Mouse (Mus musculus) limb, embryonic 12.5 days (tissue): ENCODE results near the gene Vps45. TPM values are rescaled to one million over a fixed set of nuclear protein-coding genes. Genes with fewer than 3 reads are reported as not detected.

Experiments
- ATAC-seq: fragments of 200-750 bp; cut with Nextera tagmentation; 2 replicates; pipeline ENCODE4 v1.8.0; 2017; ENCODE audit warnings: low read depth, moderate TSS enrichment; ENCODE audit not compliant: insufficient number of reproducible peaks, insufficient read depth, low FRiP score, low TSS enrichment
- H3K27ac ChIP-seq: fragments of 300-500 bp; sonication (generic); 2 replicates; pipeline ENCODE4 v1.5.1; 2016; ENCODE audit warnings: mild to moderate bottlenecking, moderate library complexity
- H3K27me3 ChIP-seq: fragments of 300-500 bp; sonication (generic); 2 replicates; pipeline ENCODE4 v1.6.1; 2016; ENCODE audit warnings: mild to moderate bottlenecking, moderate library complexity
- H3K36me3 ChIP-seq: fragments of 300-500 bp; sonication (generic); 2 replicates; pipeline ENCODE4 v1.6.1; 2016; ENCODE audit warnings: mild to moderate bottlenecking, moderate library complexity
- H3K4me1 ChIP-seq: fragments of 300-500 bp; sonication (generic); replicated peaks from 2 replicates; pipeline ENCODE4 v1.6.1; 2016
- H3K4me2 ChIP-seq: fragments of 300-500 bp; sonication (generic); 2 replicates; pipeline ENCODE4 v1.6.1; 2016; ENCODE audit warnings: mild to moderate bottlenecking, moderate library complexity
- H3K4me3 ChIP-seq: fragments of 300-500 bp; sonication (generic); replicated peaks from 2 replicates; pipeline ENCODE4 v1.5.1; 2016; ENCODE audit warnings: mild to moderate bottlenecking
- H3K9ac ChIP-seq: fragments of 300-500 bp; sonication (generic); replicated peaks from 2 replicates; pipeline ENCODE4 v1.6.1; 2016; ENCODE audit warnings: mild to moderate bottlenecking, moderate library complexity
- H3K9me3 ChIP-seq: fragments of 300-500 bp; sonication (generic); 2 replicates; pipeline ENCODE4 v1.6.1; 2016; ENCODE audit warnings: mild to moderate bottlenecking, moderate library complexity
- WGBS: fragments of 180-500 bp; shearing (Covaris S2); methylation state at CpG from one replicate; pipeline ENCODE4 v1.1.7; 2016; 5-methylcytosine and 5-hydroxymethylcytosine counted together
- polyA plus RNA-seq: library from polyadenylated mRNA; unstranded; fragments of >200 nt; fragmentation: Nextera tagmentation; extraction: Ambion mirVana; gene quantifications from 2 replicates; pipeline ENCODE4 v1.2.1, GENCODE M21; 2016

The Vps45 gene
- polyA plus RNA-seq, 1 experiment from 2014 or later: 36.5 TPM

DNA sequence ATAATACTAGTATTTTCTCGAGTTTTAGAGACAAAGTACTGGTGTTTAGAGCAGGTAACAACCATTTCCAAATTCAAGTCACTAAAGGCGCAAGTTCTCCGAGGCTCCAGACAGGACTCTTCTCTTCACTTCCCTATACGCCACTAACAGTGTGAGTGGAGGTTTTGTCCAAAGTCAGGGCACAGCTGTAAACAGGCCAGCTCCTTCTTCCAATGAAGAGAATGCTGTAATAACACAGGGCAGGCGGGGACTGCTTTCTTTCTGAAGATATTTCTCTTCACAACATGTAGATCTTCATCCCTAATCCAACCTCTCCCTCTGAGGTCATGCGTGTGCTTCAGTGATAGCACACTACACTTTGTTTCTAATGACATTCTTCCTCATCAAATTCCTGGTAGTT lies 21.5 kb downstream of the Vps45 start:
- ATAC-seq: no peak
- Histone ChIP-seq H3K4me2 (no peak overlapping the region), H3K9me3 (no peaks in the 10 kb centered on the region), H3K4me3 (no peak overlapping the region), H3K27ac (no peak overlapping the region), H3K36me3 (peaks cover 10% of the 10 kb centered on the region; the same call in 1 of the 2 replicates), H3K4me1 (no peaks in the 10 kb centered on the region), H3K27me3 (no peaks in the 10 kb centered on the region), H3K9ac (no peak overlapping the region)
- 90% methylated on average over 6 of the region's 6 CpGs for WGBS

DNA sequence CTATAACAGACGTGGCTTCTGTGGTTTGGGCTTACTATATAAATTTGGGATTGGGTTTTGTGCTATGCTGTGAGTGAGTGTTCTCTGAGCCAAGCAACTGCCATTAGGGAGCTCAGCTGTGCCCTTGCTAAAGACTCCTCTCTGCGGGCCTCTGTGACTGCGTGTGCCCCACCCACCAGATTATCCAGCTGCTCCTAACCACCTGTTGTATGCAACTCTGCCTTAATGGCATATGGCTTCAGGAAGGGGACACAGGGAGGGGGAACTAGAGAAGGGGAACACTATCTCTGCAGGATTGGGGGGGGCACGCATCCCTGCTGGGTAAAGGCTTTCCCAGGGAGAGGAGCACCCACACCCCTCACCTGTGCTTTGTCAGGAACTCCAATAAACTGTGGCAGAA lies 25.2 kb downstream of the Vps45 start:
- Histone ChIP-seq H3K27me3 (no peaks in the 10 kb centered on the region), H3K27ac (no peak overlapping the region), H3K4me2 (no peak overlapping the region), H3K4me3 (no peak overlapping the region), H3K9me3 (no peaks in the 10 kb centered on the region), H3K9ac (no peak overlapping the region), H3K36me3 (peaks cover 11% of the 10 kb centered on the region; the same call in 1 of the 2 replicates), H3K4me1 (no peaks in the 10 kb centered on the region)
- ATAC-seq: no peak
- 73% methylated on average over 4 of the region's 4 CpGs for WGBS

DNA sequence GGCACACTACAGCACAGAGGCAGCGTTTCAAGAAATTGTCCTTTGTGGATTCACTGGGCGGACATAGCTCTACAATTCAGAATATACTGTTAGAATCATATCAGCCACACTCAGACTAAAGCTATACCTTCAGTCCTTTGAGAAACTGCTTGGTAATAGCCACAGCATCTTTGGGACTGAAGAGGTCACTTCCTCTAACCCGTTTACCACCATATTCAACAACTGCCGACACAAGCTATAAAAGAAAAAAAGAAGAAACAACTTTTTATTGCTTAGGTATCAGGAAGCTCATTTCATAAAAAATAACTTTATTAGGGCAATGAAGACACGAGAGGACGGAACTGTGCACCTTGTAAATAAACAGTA lies 25.6 kb downstream of the Vps45 start:
- Histone ChIP-seq H3K4me2 (no peak overlapping the region), H3K9ac (no peak overlapping the region), H3K27ac (no peak overlapping the region; the same call in 1 of the 2 replicates)

DNA sequence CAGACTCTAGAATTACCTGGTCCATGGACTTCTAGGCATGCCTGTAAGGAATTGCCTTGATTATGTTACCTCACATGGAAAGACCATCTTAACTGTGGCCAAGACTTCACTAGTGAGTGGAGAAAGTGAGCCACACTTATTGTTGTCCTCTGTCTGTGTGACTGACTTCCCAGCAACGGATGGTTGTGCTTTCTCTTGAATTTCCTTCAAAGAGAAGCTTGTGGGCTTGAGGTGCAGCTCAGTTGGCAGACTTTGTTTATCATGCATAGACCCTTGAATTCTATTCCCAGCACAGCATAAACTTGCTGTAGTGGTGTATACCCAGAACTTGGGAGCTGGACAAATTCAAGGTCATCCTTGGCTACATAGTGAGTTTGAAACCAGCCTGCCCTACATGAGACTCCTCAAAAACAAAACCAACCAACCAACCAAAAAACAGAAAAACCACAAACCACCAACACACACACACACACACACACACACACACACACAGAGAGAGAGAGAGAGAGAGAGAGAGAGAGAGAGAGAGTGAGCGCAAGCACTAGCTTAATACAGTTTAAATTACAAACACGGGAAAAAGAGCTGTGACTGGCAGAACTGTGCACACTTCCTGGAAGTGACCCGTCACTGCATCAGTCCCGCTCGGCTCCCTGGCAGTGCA lies 26.1 kb downstream of the Vps45 start:
- Histone ChIP-seq H3K4me1 (no peaks in the 10 kb centered on the region), H3K27ac (no peak overlapping the region; the same call in 1 of the 2 replicates), H3K36me3 (peaks cover 11% of the 10 kb centered on the region; the same call in 1 of the 2 replicates), H3K27me3 (no peaks in the 10 kb centered on the region), H3K4me2 (no peak overlapping the region), H3K9ac (no peak overlapping the region), H3K9me3 (no peaks in the 10 kb centered on the region), H3K4me3 (no peak overlapping the region)
- ATAC-seq: no peak
- 82% methylated on average over 6 of the region's 6 CpGs for WGBS

More for the DNA sequence above, 25.6 kb downstream of the Vps45 start:
- Histone ChIP-seq H3K4me3 (no peak overlapping the region), H3K36me3 (peaks cover 11% of the 10 kb centered on the region; the same call in 1 of the 2 replicates), H3K9me3 (no peaks in the 10 kb centered on the region), H3K27me3 (no peaks in the 10 kb centered on the region), H3K4me1 (no peaks in the 10 kb centered on the region)
- 80% methylated on average over 6 of the region's 6 CpGs for WGBS
- no peak for ATAC-seq

DNA sequence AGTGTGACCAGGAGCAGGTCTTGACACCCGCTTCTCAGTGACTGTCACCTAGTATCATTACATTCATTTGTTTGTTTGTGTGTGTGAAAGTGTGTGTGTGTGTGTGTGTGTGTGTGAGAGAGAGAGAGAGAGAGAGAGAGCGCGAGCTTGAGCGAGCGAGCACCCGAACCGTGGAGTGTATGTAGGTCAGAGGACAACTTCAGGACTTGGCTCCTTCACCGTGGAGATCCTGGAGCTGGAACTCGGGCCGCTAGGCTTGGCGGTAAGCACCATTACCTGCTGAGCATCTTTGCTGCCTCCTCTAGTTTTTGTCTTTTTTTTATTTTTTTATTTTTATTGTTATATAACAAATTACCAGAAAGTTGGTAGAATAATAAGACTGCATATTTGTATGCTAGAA lies 28.5 kb downstream of the Vps45 start:
- no peak overlapping the region for H3K9ac ChIP-seq
- peaks cover 11% of the 10 kb centered on the region; the same call in 1 of the 2 replicates for H3K36me3 ChIP-seq
- H3K4me2 ChIP-seq: no peak overlapping the region
- H3K4me1 ChIP-seq: no peaks in the 10 kb centered on the region
- no peaks in the 10 kb centered on the region for H3K27me3 ChIP-seq
- no peak for ATAC-seq
- 96% methylated on average over 11 of the region's 11 CpGs for WGBS
- no peak overlapping the region for H3K27ac ChIP-seq
- no peaks in the 10 kb centered on the region for H3K9me3 ChIP-seq
- no peak overlapping the region for H3K4me3 ChIP-seq

DNA sequence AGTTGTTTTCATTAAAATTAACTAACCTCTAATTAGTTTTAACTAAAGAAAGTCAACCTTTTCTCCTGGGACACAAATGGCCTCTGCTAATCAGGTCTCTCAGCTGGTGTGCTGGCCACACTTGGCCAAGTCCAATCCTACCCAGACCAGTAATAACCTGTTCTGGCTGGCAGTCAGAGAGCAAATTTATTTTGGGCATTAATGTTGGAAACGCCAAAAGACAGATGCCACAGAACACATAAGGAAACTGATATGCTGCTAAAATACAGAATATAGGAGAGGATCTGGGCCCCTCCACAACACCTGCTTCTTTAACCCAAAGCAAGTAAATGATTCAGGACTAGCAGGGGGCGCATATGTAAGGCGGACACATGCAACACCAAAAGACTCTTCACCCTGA lies 28.9 kb downstream of the Vps45 start:
- WGBS: 77% methylated on average over 3 of the region's 3 CpGs
- Histone ChIP-seq H3K27ac (no peak overlapping the region), H3K4me1 (no peaks in the 10 kb centered on the region), H3K4me2 (no peak overlapping the region), H3K27me3 (no peaks in the 10 kb centered on the region), H3K36me3 (peaks cover 11% of the 10 kb centered on the region; the same call in 1 of the 2 replicates), H3K4me3 (no peak overlapping the region), H3K9ac (no peak overlapping the region), H3K9me3 (no peaks in the 10 kb centered on the region)
- no peak for ATAC-seq

DNA sequence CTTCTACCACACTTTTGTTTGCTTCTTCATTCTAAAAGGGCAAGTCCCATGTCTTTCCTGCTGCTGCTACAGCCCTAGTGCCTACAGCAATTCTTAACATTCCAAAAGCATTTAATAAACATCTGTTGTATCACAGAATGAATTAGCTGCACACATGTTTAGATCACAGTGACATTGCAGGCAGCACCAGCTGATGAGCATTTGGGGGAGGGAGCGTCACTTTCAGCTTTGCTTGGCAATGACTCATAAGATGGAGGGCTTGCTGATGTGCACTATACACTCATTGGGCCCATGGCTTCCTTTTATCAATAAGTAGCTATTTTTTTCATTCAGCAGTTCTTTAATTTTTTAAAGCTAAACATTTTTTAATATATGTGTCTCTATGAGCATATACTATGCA lies 30.4 kb downstream of the Vps45 start:
- no peak for ATAC-seq
- H3K36me3 ChIP-seq: peaks cover 3% of the 10 kb centered on the region; the same call in 1 of the 2 replicates
- H3K27me3 ChIP-seq: no peaks in the 10 kb centered on the region
- H3K4me3 ChIP-seq: no peak overlapping the region
- H3K9ac ChIP-seq: no peak overlapping the region
- H3K27ac ChIP-seq: no peak overlapping the region
- H3K4me1 ChIP-seq: no peaks in the 10 kb centered on the region
- H3K9me3 ChIP-seq: no peaks in the 10 kb centered on the region
- no peak overlapping the region for H3K4me2 ChIP-seq
- WGBS: 86% methylated on average over 1 of the region's 1 CpGs

DNA sequence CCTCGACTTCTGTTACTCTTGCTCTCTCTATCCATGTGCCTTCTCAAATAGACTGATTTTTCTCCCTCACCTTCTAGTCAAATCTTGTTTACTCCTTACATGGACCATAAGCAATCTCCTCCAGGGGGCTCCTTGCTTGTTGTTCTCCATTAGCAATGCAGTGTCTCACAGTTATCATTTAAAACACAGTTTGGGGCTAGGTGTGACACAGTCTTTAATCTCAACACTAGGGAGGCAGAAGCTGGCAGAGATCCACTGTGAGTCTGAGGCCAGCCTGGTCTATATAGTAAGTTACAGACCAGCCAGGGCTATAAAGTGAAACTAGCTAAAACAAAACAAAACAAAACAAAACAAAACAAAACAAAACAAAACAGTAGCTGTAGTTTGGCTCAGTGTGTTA lies 31.1 kb downstream of the Vps45 start:
- H3K4me2 ChIP-seq: no peak overlapping the region
- WGBS: 81% methylated on average over 1 of the region's 1 CpGs
- no peaks in the 10 kb centered on the region for H3K27me3 ChIP-seq
- ATAC-seq: no peak
- H3K4me1 ChIP-seq: no peaks in the 10 kb centered on the region
- no peak overlapping the region for H3K9ac ChIP-seq
- no peak overlapping the region for H3K27ac ChIP-seq
- peaks cover 3% of the 10 kb centered on the region; the same call in 1 of the 2 replicates for H3K36me3 ChIP-seq
- H3K4me3 ChIP-seq: no peak overlapping the region
- H3K9me3 ChIP-seq: no peaks in the 10 kb centered on the region

DNA sequence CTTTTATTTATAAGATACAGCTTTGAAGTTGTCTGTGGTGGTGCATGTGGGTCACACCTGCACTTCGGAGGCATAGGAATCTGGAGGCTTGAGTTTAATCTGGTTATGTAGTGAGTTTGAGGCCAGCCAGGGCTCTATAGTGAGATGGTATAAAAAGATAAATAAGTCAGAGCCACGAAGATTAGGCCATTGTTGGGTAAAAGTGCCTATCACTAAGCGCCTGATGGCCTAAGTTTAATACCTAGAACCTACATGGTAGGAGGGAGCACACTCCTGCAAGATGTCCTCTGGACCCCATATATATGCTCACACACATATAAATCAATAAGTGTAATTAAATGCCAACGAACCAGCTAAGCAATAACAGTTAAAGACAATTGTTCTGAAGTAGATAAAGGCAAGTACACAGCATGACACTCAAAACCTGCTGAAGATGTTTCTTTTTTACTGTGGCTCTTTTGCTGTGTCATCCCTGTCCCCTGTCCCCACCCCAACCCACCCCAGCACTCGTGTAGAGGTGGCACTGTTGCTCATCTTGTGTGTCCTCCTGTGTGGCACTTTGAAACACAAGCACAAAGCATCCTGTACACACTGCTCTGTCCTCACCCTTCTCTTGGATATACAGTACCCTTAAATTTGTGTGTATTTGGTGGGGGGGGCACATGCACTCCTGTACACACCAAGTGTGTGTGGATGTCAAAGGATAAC lies 36.7 kb downstream of the Vps45 start:
- WGBS: 66% methylated on average over 5 of the region's 5 CpGs
- ATAC-seq: no peak
- H3K4me1 ChIP-seq: no peaks in the 10 kb centered on the region
- no peak overlapping the region for H3K4me2 ChIP-seq
- H3K4me3 ChIP-seq: no peak overlapping the region
- H3K27me3 ChIP-seq: no peaks in the 10 kb centered on the region
- H3K9ac ChIP-seq: no peak overlapping the region
- H3K36me3 ChIP-seq: no peaks in the 10 kb centered on the region; the same call in 1 of the 2 replicates
- H3K27ac ChIP-seq: no peak overlapping the region
- H3K9me3 ChIP-seq: no peaks in the 10 kb centered on the region

DNA sequence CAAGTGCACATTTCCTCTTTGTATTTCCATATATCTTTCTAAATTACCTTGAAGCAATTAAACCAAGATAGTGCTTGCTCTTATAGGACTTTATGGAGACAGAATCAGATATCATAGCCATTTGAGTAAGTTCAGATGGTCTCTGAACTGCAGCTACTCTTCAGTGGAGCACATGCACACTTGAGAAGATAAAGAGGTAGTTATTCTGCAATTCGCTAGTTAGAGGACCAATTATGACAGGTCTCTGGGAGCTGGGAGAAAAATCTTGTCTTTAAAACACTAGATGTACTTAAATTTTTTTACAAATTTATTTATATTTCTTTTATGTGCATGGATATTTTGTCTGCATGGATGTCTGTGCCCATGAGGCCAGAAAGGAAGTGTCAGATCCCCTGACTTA lies 37.5 kb downstream of the Vps45 start:
- H3K27ac ChIP-seq: no peak overlapping the region
- H3K4me3 ChIP-seq: no peak overlapping the region
- no peaks in the 10 kb centered on the region; the same call in 1 of the 2 replicates for H3K36me3 ChIP-seq
- no peaks in the 10 kb centered on the region for H3K9me3 ChIP-seq
- no peak overlapping the region for H3K4me2 ChIP-seq
- ATAC-seq: no peak
- no peaks in the 10 kb centered on the region for H3K4me1 ChIP-seq
- H3K27me3 ChIP-seq: no peaks in the 10 kb centered on the region
- H3K9ac ChIP-seq: no peak overlapping the region
- WGBS: 90% methylated on average over 1 of the region's 1 CpGs

DNA sequence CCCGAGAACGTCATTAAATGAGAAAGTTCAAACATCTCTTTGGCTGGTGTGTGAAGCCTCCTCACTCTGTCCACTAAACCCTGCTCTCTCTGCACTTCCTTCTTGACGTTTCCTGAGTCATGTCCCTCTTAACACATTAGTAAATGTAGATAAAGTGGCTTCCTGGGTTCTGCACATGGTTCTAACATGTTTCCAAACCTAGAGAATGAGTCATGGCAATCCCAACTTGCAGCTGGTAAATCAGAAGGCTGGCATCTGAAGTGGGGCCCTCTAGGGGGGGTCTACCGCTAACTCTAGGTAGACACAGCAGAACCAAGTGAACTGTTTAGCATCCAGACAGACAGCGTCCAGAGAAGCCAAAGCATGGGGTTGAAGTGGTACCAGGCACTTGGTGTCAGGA lies 40.8 kb downstream of the Vps45 start:
- H3K4me3 ChIP-seq: no peak overlapping the region
- no peaks in the 10 kb centered on the region for H3K9me3 ChIP-seq
- H3K27me3 ChIP-seq: no peaks in the 10 kb centered on the region
- H3K36me3 ChIP-seq: no peaks in the 10 kb centered on the region; the same call in 1 of the 2 replicates
- no peak for ATAC-seq
- no peak overlapping the region for H3K4me2 ChIP-seq
- no peaks in the 10 kb centered on the region for H3K4me1 ChIP-seq
- H3K9ac ChIP-seq: no peak overlapping the region
- no peak overlapping the region for H3K27ac ChIP-seq
- WGBS: 75% methylated on average over 5 of the region's 5 CpGs
